Mouse (Mus musculus) lung, postnatal 0 days (tissue): ENCODE measurements at regions not wholly inside any gene's neighbourhood (a gene's known extent, or its start where the extent isn't known, plus 50 kb on each side); places are given as distances from the start of the nearest gene placed in this dataset.

ENCODE experiments used
- CTCF ChIP-seq: IDR thresholded peaks from 2 replicates; pipeline ENCODE4 v1.5.1; 2016; ENCODE audit warnings: antibody characterized with exemption, mild to moderate bottlenecking
- EP300 ChIP-seq: IDR thresholded peaks from 2 replicates; pipeline ENCODE4 v1.6.1; 2016; ENCODE audit warnings: antibody characterized with exemption, mild to moderate bottlenecking, control low read depth

GRCm38 (mm10) chr6:66395147-66395546 is 140.0 kb upstream of the Mad2l1 start:
- TF ChIP-seq EP300 (no peak), CTCF (no peak)
